Mouse (Mus musculus): Measurements from ENCODE around the gene Clstn1. TPM values are rescaled to one million over a fixed set of nuclear protein-coding genes. Genes with fewer than 3 reads are reported as not detected.

Gene Clstn1
- total and polyA plus RNA-seq, 2 experiments from 2014 or later = 206 to 590 TPM

DNA sequence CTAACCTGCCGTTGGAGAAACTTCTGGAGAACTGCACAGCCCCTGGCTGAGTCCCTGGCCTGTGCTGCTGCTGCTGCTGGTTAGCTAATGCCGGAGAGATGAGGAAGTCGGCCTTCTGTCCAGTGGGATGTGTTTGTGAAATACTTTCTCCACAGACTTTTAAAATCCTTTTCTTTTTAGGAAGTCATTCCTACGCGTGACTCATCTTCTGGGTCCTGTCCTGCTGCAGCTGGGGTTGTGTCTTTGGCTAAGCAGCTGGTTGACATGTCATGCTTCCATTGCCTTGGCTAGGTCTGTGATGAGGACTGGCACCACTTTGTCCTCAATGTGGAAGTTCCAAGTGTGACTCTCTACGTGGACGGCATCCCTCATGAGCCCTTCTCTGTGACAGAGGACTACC is 51.7 kb downstream of the Clstn1 start:
- H3K4me2 ChIP-seq (ENCODE audit: low read depth, low read length) = no peak overlapping the region
- no peak overlapping the region for H3K9ac ChIP-seq (replicated peaks; ENCODE audit: low read length)
- 81% methylated on average over 7 of the region's 7 CpGs for WGBS
- H3K27ac ChIP-seq = no peak overlapping the region
- no peak overlapping the region for H3K4me3 ChIP-seq (ENCODE audit: low read length)
- DNase-seq (ENCODE audit: low spot score) = no peak
- TF ChIP-seq CTCF (IDR thresholded peaks at IDR 0.05; ENCODE audit: low read depth) = no peak
- no peaks in the 10 kb centered on the region for H3K4me1 ChIP-seq (ENCODE audit: insufficient read depth, low read length)
- H3K27me3 ChIP-seq (ENCODE audit: insufficient read depth, low read length) = no peaks in the 10 kb centered on the region
- no peaks in the 10 kb centered on the region for H3K9me3 ChIP-seq (ENCODE audit: low read length)
- H3K36me3 ChIP-seq (ENCODE audit: insufficient read depth, low read length) = peaks cover 73% of the 10 kb centered on the region
- ATAC-seq = no peak

DNA sequence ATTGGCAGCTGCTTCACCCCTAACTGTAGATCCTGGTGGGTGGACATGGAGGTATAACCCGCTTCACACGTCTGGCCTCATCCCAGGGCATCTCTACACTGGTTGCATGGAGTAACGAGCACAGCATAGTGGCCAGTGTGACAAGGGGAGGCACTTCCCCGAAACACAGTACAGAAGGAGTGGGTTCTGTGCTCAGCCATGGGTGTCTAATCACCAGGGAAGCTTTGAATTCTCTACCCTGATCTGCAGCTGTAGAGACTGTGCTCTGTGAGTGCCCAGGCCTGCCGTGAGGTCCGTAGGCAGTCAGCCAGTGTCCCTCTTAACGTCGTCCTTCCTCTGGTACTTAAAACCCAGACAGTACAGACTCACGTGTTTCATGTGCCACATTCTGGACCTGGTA is 54.6 kb downstream of the Clstn1 start:
- no peak for DNase-seq (ENCODE audit: low spot score)
- H3K27me3 ChIP-seq (ENCODE audit: insufficient read depth, low read length) = no peaks in the 10 kb centered on the region
- TF ChIP-seq CTCF (IDR thresholded peaks at IDR 0.05; ENCODE audit: low read depth) = no peak
- ATAC-seq = no peak
- WGBS = 75% methylated on average over 9 of the region's 9 CpGs
- H3K36me3 ChIP-seq (ENCODE audit: insufficient read depth, low read length) = peaks cover 73% of the 10 kb centered on the region
- no peak overlapping the region for H3K4me2 ChIP-seq (ENCODE audit: low read depth, low read length)
- H3K27ac ChIP-seq = no peak overlapping the region
- H3K9me3 ChIP-seq (ENCODE audit: low read length) = no peaks in the 10 kb centered on the region
- H3K4me3 ChIP-seq (ENCODE audit: low read length) = no peak overlapping the region
- no peaks in the 10 kb centered on the region for H3K4me1 ChIP-seq (ENCODE audit: insufficient read depth, low read length)
- H3K9ac ChIP-seq (replicated peaks; ENCODE audit: low read length) = no peak overlapping the region

DNA sequence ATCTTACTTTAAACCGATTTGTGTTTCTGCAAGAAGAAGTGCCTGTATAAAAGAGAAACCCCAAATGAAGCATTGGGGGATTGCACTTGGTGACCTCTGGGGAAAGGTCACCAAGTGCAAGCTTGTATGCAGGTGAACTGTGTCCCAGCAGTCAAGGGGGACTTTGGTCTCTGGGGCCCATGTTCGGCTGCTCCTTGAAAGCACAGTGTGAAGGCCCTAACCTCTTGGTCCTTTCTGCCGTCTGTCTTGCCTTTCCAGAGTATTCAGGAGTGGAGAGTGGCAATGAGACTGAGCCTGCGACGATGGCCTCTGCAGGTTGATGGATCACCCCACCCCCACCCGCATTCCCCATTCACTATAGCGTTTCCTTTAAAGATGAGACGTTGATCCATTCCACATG is 55.1 kb downstream of the Clstn1 start:
- no peak for ATAC-seq
- H3K27ac ChIP-seq = no peak overlapping the region
- H3K9ac ChIP-seq (replicated peaks; ENCODE audit: low read length) = no peak overlapping the region
- H3K27me3 ChIP-seq (ENCODE audit: insufficient read depth, low read length) = no peaks in the 10 kb centered on the region
- no peaks in the 10 kb centered on the region for H3K9me3 ChIP-seq (ENCODE audit: low read length)
- peaks cover 73% of the 10 kb centered on the region for H3K36me3 ChIP-seq (ENCODE audit: insufficient read depth, low read length)
- no peak overlapping the region for H3K4me3 ChIP-seq (ENCODE audit: low read length)
- H3K4me2 ChIP-seq (ENCODE audit: low read depth, low read length) = no peak overlapping the region
- 69% methylated on average over 8 of the region's 8 CpGs for WGBS
- no peak for DNase-seq (ENCODE audit: low spot score)
- no peak for TF ChIP-seq CTCF (IDR thresholded peaks at IDR 0.05; ENCODE audit: low read depth)
- no peaks in the 10 kb centered on the region for H3K4me1 ChIP-seq (ENCODE audit: insufficient read depth, low read length)

DNA sequence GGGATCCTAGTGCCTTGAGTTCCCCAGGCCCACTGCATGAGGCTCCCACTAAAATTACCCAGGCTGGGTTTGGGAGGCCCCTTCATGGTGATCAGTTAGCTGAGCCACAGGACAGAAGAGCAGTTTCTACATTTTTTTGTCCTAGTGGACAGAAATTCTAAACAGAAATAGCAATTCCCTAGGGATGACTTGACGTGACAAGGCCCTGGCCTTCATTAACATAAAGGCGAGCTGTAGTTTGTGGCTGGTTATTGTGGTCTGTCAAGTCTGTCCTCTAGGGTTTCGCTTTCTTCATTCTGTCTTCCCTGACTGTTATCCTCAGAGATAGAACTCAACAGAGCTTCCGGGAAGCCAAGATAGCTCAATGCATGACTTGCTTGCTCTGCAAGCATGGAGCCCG is 55.7 kb downstream of the Clstn1 start:
- DNase-seq (ENCODE audit: low spot score) (no peak), ATAC-seq (no peak)
- no peaks in the 10 kb centered on the region for H3K27me3 ChIP-seq (ENCODE audit: insufficient read depth, low read length)
- no peak overlapping the region for H3K4me3 ChIP-seq (ENCODE audit: low read length)
- no peak overlapping the region for H3K4me2 ChIP-seq (ENCODE audit: low read depth, low read length)
- no peak for TF ChIP-seq CTCF (IDR thresholded peaks at IDR 0.05; ENCODE audit: low read depth)
- no peak overlapping the region for H3K9ac ChIP-seq (replicated peaks; ENCODE audit: low read length)
- 73% methylated on average over 5 of the region's 5 CpGs for WGBS
- no peaks in the 10 kb centered on the region for H3K4me1 ChIP-seq (ENCODE audit: insufficient read depth, low read length)
- no peaks in the 10 kb centered on the region for H3K9me3 ChIP-seq (ENCODE audit: low read length)
- H3K27ac ChIP-seq = no peak overlapping the region
- H3K36me3 ChIP-seq (ENCODE audit: insufficient read depth, low read length) = peaks cover 75% of the 10 kb centered on the region

DNA sequence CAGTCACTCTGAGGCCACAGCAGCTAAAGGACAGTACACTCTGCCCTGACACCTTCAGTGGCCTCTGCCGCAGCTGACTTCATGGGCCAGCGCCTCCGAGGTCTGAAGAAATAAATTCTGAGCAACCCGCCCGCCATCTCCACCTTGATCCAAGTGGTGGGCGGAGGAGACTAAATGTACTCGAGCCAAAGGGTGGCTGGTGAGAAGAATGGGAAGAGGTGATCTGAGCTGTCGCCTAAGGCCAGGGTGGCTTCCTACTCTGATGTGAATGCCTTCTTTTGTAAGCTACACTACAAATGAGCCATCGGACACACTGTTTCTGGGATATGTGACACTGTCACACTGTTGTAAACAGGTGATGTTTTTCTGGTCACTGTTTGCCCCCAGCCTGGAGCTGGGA is 59.5 kb downstream of the Clstn1 start:
- H3K4me3 ChIP-seq (ENCODE audit: low read length) = no peak overlapping the region
- no peaks in the 10 kb centered on the region for H3K9me3 ChIP-seq (ENCODE audit: low read length)
- no peaks in the 10 kb centered on the region for H3K27me3 ChIP-seq (ENCODE audit: insufficient read depth, low read length)
- DNase-seq (ENCODE audit: low spot score) (no peak), ATAC-seq (no peak)
- TF ChIP-seq CTCF (IDR thresholded peaks at IDR 0.05; ENCODE audit: low read depth) = no peak
- 95% methylated on average over 9 of the region's 9 CpGs for WGBS
- no peaks in the 10 kb centered on the region for H3K4me1 ChIP-seq (ENCODE audit: insufficient read depth, low read length)
- H3K9ac ChIP-seq (replicated peaks; ENCODE audit: low read length) = no peak overlapping the region
- H3K27ac ChIP-seq = no peak overlapping the region
- peaks cover 87% of the 10 kb centered on the region for H3K36me3 ChIP-seq (ENCODE audit: insufficient read depth, low read length)
- H3K4me2 ChIP-seq (ENCODE audit: low read depth, low read length) = no peak overlapping the region

DNA sequence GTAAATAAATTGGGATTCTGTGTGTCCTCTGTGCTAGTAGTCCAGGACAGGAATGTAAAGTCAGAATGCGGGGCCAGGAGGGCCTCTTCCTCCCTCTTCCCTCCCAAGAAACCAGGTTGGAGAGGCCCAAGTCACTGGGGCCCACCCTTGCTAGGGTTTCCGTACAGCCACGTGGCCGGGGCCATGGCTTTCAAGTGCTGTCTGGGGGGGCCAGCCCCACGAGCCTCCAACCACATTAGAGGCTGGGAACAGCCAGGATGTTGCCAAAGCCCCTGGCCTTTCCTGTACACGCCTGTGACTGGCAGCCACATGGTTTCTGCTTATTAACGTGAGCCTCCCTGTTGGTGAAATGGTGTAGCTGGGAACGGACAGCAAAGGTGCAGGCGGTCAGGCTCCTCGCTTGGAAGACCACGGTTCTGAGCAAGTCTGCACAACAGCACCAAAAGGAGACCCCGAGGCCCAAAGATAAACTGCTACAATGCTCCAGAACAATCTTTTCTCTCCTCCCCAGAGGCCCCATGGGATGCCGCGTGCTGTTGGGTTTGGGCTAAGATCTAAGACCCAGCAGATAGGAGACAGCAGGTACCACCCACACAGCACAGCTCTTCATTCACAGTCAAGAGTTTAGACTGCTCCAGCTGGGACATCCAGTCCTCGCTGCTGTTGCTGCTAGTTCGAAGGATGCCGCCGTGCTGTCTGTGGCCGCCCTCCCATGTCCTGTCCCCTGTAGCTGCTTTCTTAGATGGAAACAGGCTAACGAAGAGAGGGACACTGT is 62.0 kb downstream of the Clstn1 start:
- Histone ChIP-seq H3K27ac (no peak overlapping the region), H3K9ac (replicated peaks; ENCODE audit: low read length) (no peak overlapping the region), H3K9me3 (ENCODE audit: low read length) (no peaks in the 10 kb centered on the region), H3K36me3 (ENCODE audit: insufficient read depth, low read length) (peaks cover 70% of the 10 kb centered on the region), H3K27me3 (ENCODE audit: insufficient read depth, low read length) (no peaks in the 10 kb centered on the region), H3K4me1 (ENCODE audit: insufficient read depth, low read length) (no peaks in the 10 kb centered on the region), H3K4me2 (ENCODE audit: low read depth, low read length) (no peak overlapping the region), H3K4me3 (ENCODE audit: low read length) (no peak overlapping the region)
- DNase-seq (ENCODE audit: low spot score) (no peak), ATAC-seq (no peak)
- TF ChIP-seq CTCF (IDR thresholded peaks at IDR 0.05; ENCODE audit: low read depth) = no peak
- WGBS = 85% methylated on average over 20 of the region's 20 CpGs

DNA sequence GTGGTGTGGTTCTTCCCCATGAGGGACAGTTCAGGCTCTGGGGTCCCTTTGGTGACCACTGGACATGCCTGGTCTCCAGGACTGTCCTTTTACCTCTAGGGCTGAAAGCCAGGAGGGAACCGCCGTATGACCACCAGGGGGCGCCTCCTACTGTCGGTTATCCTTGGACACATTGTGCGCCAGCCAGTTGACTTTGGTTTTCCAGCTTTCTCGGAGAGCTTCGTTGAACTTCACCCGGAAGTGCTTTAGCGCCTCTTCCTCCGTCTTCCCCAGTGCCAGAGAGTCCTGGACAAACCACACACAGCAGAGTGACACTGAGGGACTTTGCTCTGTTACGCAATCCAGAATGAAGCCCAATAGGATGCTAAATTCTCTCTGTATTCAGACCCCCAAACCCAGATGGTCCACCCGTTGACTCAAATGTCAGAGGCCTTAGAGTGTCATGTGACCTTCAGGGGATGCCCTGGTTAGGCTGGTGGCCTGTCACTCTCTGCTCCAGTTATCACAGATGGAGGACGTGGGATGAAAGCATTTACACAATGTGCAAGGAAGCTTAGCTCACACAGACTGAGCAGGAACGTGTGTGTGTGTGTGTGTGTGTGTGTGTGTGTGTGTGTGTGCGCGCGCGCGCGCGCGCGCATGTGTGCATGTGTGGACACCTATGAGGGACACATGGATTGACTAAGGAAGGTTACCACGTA is 64.4 kb downstream of the Clstn1 start:
- 70% methylated on average over 24 of the region's 24 CpGs for WGBS
- Histone ChIP-seq H3K9ac (replicated peaks; ENCODE audit: low read length) (no peak overlapping the region), H3K4me2 (ENCODE audit: low read depth, low read length) (no peak overlapping the region), H3K4me1 (ENCODE audit: insufficient read depth, low read length) (no peaks in the 10 kb centered on the region), H3K27ac (no peak overlapping the region), H3K36me3 (ENCODE audit: insufficient read depth, low read length) (peaks cover 56% of the 10 kb centered on the region), H3K4me3 (ENCODE audit: low read length) (no peak overlapping the region), H3K9me3 (ENCODE audit: low read length) (no peaks in the 10 kb centered on the region), H3K27me3 (ENCODE audit: insufficient read depth, low read length) (no peaks in the 10 kb centered on the region)
- DNase-seq (ENCODE audit: low spot score) (peak; percentile 83), ATAC-seq (peak; percentile 39; the same call in 1 of the 2 replicates)
- peak; percentile 88 for TF ChIP-seq CTCF (IDR thresholded peaks at IDR 0.05; ENCODE audit: low read depth)
